Mouse (Mus musculus) testis, adult 2 months (tissue): ENCODE measurements at regions not wholly inside any gene's neighbourhood (a gene's known extent, or its start where the extent isn't known, plus 50 kb on each side); places are given as distances from the start of the nearest gene placed in this dataset.

Experiments
- CTCF ChIP-seq: fragments of 200-500 bp; IDR thresholded peaks from 2 replicates; pipeline ENCODE4 v1.5.1; 2012; ENCODE audit warnings: low read depth, mild to moderate bottlenecking, inconsistent platforms, low read length, moderate library complexity; ENCODE audit not compliant: control insufficient read depth, insufficient read depth, insufficient replicate concordance
- POLR2A ChIP-seq: fragments of 200-500 bp; IDR thresholded peaks from 2 replicates; pipeline ENCODE4 v1.6.1; 2012; ENCODE audit warnings: low read depth, mild to moderate bottlenecking, inconsistent platforms, low read length, moderate library complexity; ENCODE audit not compliant: control insufficient read depth

GRCm38 (mm10) chr13:42589607-42590006 lies 90.8 kb upstream of the Phactr1 start:
- TF ChIP-seq POLR2A (no peak), CTCF (no peak)
